Mouse (Mus musculus) ovary, postnatal 36 days (tissue): Measurements from ENCODE around the gene Cd207.

ENCODE experiments used
- DNase-seq: peaks from one replicate; pipeline ENCODE4 v3.0.0; 2022; ENCODE audit warnings: low spot score, mixed read lengths

Cd207 gene

GRCm38 (mm10) chr6:83677757-83678156, at the start of gene Cd207:
Gene Cd207 (minus strand): TSS chr6:83677857.
- no peak for DNase-seq

- no peak for DNase-seq
These were observed 49.5 kb upstream of the Cd207 start for GRCm38 (mm10) chr6:83727178-83727577.

- no peak for DNase-seq
These were observed 44.9 kb upstream of the Cd207 start for GRCm38 (mm10) chr6:83722526-83722925.

GRCm38 (mm10) chr6:83717026-83717425, 39.4 kb upstream of the Cd207 start:
- no peak for DNase-seq

GRCm38 (mm10) chr6:83715461-83716196, 38.0 kb upstream of the Cd207 start:
- DNase-seq: no peak

GRCm38 (mm10) chr6:83714221-83715123, 36.8 kb upstream of the Cd207 start:
- DNase-seq: no peak

- no peak for DNase-seq
These were observed 35.8 kb upstream of the Cd207 start for GRCm38 (mm10) chr6:83713271-83714136.

- DNase-seq: no peak
These were observed 34.2 kb upstream of the Cd207 start for GRCm38 (mm10) chr6:83711725-83712475.

- peak; percentile 69 for DNase-seq
These were observed 33.5 kb upstream of the Cd207 start, which contains the start of gene Vax2 for GRCm38 (mm10) chr6:83711067-83711675. Gene Vax2 (plus strand): TSS chr6:83711264.

GRCm38 (mm10) chr6:83710361-83711066, 32.9 kb upstream of the Cd207 start:
- DNase-seq: no peak

- no peak for DNase-seq
These were observed 30.3 kb upstream of the Cd207 start for GRCm38 (mm10) chr6:83707738-83708510.

- DNase-seq: no peak
These were observed 27.0 kb upstream of the Cd207 start for GRCm38 (mm10) chr6:83704701-83705100.

GRCm38 (mm10) chr6:83704294-83704693, 26.6 kb upstream of the Cd207 start:
- no peak for DNase-seq

- DNase-seq: no peak
These were observed 26.0 kb upstream of the Cd207 start for GRCm38 (mm10) chr6:83703722-83704078.

- DNase-seq: no peak
These were observed 25.5 kb upstream of the Cd207 start for GRCm38 (mm10) chr6:83703000-83703721.

GRCm38 (mm10) chr6:83702146-83702999, 24.7 kb upstream of the Cd207 start:
- no peak for DNase-seq

GRCm38 (mm10) chr6:83701001-83701400, 23.3 kb upstream of the Cd207 start:
- DNase-seq: no peak

GRCm38 (mm10) chr6:83699971-83700370, 22.3 kb upstream of the Cd207 start:
- DNase-seq: no peak
